Mouse (Mus musculus): ENCODE measurements at regions not wholly inside any gene's neighbourhood (a gene's known extent, or its start where the extent isn't known, plus 50 kb on each side); places are given as distances from the start of the nearest gene placed in this dataset.

DNA sequence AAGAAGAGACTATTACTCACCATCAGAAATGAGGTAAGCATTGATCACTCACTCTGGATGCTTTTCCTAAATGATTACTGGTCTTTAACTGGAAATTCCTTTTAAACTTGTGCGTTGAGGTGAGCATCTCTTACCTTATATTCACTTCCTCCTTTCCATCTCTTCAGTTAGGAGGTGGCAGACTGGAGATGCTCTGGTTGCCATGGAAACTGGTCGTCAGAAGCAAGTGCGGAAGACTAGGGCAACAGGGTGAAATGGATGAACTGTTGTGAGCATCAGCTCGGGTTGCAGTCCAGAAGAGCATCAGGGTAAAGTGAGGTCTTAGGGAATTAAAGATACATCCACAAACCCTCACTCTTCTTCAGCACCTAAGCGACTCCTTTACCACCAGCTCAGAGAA is 86.2 kb upstream of the Rab3gap2 start:
- no peaks in the 10 kb centered on the region for H3K4me1 ChIP-seq (ENCODE audit: control insufficient read depth in 2 of 2, insufficient read depth in 2 of 2, low read length in 2 of 2, poor library complexity in 1 of 2)
- no peak overlapping the region for H3K9ac ChIP-seq (ENCODE audit: insufficient read depth, low read depth, low read length, poor library complexity, severe bottlenecking)
- H3K4me3 ChIP-seq (ENCODE audit: insufficient read depth in 1 of 2, low read depth in 1 of 2, low read length in 2 of 2, poor library complexity in 1 of 2, severe bottlenecking in 1 of 2) = no peak overlapping the region
- no peaks in the 10 kb centered on the region for H3K36me3 ChIP-seq (ENCODE audit: control insufficient read depth, insufficient read depth, low read length, poor library complexity, severe bottlenecking)
- DNase-seq (ENCODE audit: low read depth, low spot score) = no peak
- in situ Hi-C loops (cut with MboI; ENCODE audit: low sequenced_read_pairs in 2 of 2, unreplicated experiment in 2 of 2) = no loop called here
- TF ChIP-seq CHD2 (IDR thresholded peaks at IDR 0.05; ENCODE audit: low read depth, low read length) = no peak
- TF ChIP-seq MAFK (IDR thresholded peaks at IDR 0.05; ENCODE audit: insufficient read depth, low read depth, low read length) = no peak
- TF ChIP-seq HCFC1 (IDR thresholded peaks at IDR 0.05; ENCODE audit: borderline replicate concordance, insufficient read depth, low read length) = no peak
- no peak for TF ChIP-seq ZNF384 (IDR thresholded peaks at IDR 0.05; ENCODE audit: low read depth, low read length)
- TF ChIP-seq ZC3H11A (IDR thresholded peaks at IDR 0.05; ENCODE audit: borderline replicate concordance, low read depth, low read length) = no peak
- H3K9me3 ChIP-seq (ENCODE audit: control insufficient read depth, insufficient read depth, low read depth, low read length) = no peaks in the 10 kb centered on the region
- H3K27ac ChIP-seq (ENCODE audit: insufficient read depth, low read depth, low read length, poor library complexity, severe bottlenecking) = no peak overlapping the region

DNA sequence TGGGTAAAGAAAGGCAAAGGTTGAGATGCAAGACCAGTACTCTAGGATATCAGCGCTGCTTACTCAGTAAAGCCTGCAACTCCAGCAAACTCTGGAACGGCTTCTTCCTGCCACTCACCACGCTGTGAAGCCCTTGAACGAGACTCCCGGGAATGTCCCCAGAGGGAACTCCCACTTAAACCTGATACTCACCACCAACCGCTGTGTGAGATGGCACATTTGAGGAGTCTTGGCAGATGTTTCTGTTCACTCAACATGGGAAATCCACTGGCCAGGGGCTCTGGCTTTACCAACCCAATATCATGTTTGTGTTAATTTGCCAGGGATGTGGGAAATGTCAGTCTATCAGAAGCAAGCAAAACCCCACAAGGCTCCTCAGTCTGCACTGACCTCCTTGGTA is 90.2 kb upstream of the Rab3gap2 start:
- TF ChIP-seq ZNF384 (IDR thresholded peaks at IDR 0.05; ENCODE audit: low read depth, low read length) (no peak), CHD2 (IDR thresholded peaks at IDR 0.05; ENCODE audit: low read depth, low read length) (no peak), MAFK (IDR thresholded peaks at IDR 0.05; ENCODE audit: insufficient read depth, low read depth, low read length) (no peak), HCFC1 (IDR thresholded peaks at IDR 0.05; ENCODE audit: borderline replicate concordance, insufficient read depth, low read length) (no peak), ZC3H11A (IDR thresholded peaks at IDR 0.05; ENCODE audit: borderline replicate concordance, low read depth, low read length) (no peak)
- Histone ChIP-seq H3K4me1 (ENCODE audit: control insufficient read depth in 2 of 2, insufficient read depth in 2 of 2, low read length in 2 of 2, poor library complexity in 1 of 2) (no peaks in the 10 kb centered on the region), H3K9me3 (ENCODE audit: control insufficient read depth, insufficient read depth, low read depth, low read length) (no peaks in the 10 kb centered on the region), H3K36me3 (ENCODE audit: control insufficient read depth, insufficient read depth, low read length, poor library complexity, severe bottlenecking) (no peaks in the 10 kb centered on the region), H3K9ac (ENCODE audit: insufficient read depth, low read depth, low read length, poor library complexity, severe bottlenecking) (no peak overlapping the region), H3K27ac (ENCODE audit: insufficient read depth, low read depth, low read length, poor library complexity, severe bottlenecking) (no peak overlapping the region), H3K4me3 (ENCODE audit: insufficient read depth in 1 of 2, low read depth in 1 of 2, low read length in 2 of 2, poor library complexity in 1 of 2, severe bottlenecking in 1 of 2) (no peak overlapping the region)
- DNase-seq (ENCODE audit: low read depth, low spot score) = no peak
- in situ Hi-C loops (cut with MboI; ENCODE audit: low sequenced_read_pairs in 2 of 2, unreplicated experiment in 2 of 2) = no loop called here

DNA sequence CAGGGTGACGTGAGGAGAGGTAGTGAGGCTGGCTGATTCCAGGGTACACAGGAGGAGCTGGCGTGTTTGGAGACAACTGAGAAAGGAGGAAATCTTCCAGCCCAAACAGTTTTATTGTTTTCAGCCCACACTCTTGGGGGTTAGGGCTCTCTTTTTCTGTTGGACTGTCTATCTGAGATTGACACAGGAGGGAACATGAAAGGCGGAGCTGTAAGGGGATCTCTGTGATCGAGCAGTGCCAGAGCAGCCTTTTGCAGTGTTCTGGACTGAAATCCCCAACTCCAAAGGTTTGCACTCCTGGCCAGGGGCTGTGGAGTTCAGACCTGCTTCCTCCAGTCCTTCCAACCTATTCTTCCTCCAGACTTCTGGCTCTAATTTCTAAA is 91.9 kb upstream of the Rab3gap2 start:
- Histone ChIP-seq H3K4me1 (ENCODE audit: control insufficient read depth in 2 of 2, insufficient read depth in 2 of 2, low read length in 2 of 2, poor library complexity in 1 of 2) (no peaks in the 10 kb centered on the region), H3K36me3 (ENCODE audit: control insufficient read depth, insufficient read depth, low read length, poor library complexity, severe bottlenecking) (no peaks in the 10 kb centered on the region), H3K9ac (ENCODE audit: insufficient read depth, low read depth, low read length, poor library complexity, severe bottlenecking) (no peak overlapping the region), H3K27ac (ENCODE audit: insufficient read depth, low read depth, low read length, poor library complexity, severe bottlenecking) (no peak overlapping the region), H3K4me3 (ENCODE audit: insufficient read depth in 1 of 2, low read depth in 1 of 2, low read length in 2 of 2, poor library complexity in 1 of 2, severe bottlenecking in 1 of 2) (no peak overlapping the region), H3K9me3 (ENCODE audit: control insufficient read depth, insufficient read depth, low read depth, low read length) (no peaks in the 10 kb centered on the region)
- no peak for DNase-seq (ENCODE audit: low read depth, low spot score)
- TF ChIP-seq CHD2 (IDR thresholded peaks at IDR 0.05; ENCODE audit: low read depth, low read length) = no peak
- in situ Hi-C loops (cut with MboI; ENCODE audit: low sequenced_read_pairs in 2 of 2, unreplicated experiment in 2 of 2) = no loop called here

DNA sequence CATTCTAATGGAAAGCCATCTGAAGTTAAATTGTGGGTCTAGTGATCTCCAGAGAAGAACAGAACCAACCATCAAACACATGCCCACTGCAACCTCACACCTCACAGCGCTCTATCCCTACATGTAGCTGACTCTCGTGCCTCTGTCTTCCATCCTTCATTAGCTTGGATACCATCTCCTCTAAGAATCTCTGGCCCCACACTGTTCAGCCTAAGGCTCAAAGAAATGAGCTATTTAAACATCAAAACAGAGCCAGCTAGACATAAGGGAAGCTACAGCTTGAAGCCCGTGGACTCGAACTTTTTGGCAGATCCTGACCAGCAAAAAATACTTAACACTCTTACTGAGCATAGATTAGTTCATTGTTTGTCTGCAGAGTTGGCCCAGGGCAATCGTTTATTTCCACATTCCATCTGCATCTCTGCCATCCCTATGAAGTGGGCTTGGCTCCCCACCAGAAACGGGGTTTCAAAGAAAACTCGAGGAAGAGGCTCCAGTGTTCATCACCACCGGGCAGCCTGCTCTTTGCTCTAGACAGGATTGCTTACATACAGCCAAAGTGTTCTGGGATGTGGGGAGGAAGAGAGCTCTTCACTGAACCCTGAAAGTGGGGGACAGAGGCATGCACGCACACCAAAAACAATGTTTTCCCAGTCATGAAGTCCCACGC is 92.4 kb upstream of the Rab3gap2 start:
- Histone ChIP-seq H3K4me3 (ENCODE audit: insufficient read depth in 1 of 2, low read depth in 1 of 2, low read length in 2 of 2, poor library complexity in 1 of 2, severe bottlenecking in 1 of 2) (no peak overlapping the region), H3K36me3 (ENCODE audit: control insufficient read depth, insufficient read depth, low read length, poor library complexity, severe bottlenecking) (no peaks in the 10 kb centered on the region), H3K4me1 (ENCODE audit: control insufficient read depth in 2 of 2, insufficient read depth in 2 of 2, low read length in 2 of 2, poor library complexity in 1 of 2) (peaks cover 0 to 2% of the 10 kb centered on the region in 2 experiments; a peak in 1 of 4 replicates), H3K27ac (ENCODE audit: insufficient read depth, low read depth, low read length, poor library complexity, severe bottlenecking) (no peak overlapping the region), H3K9ac (ENCODE audit: insufficient read depth, low read depth, low read length, poor library complexity, severe bottlenecking) (no peak overlapping the region), H3K9me3 (ENCODE audit: control insufficient read depth, insufficient read depth, low read depth, low read length) (no peaks in the 10 kb centered on the region)
- in situ Hi-C loops (cut with MboI; ENCODE audit: low sequenced_read_pairs in 2 of 2, unreplicated experiment in 2 of 2) = no loop called here
- TF ChIP-seq HCFC1 (IDR thresholded peaks at IDR 0.05; ENCODE audit: borderline replicate concordance, insufficient read depth, low read length) (no peak), CHD2 (IDR thresholded peaks at IDR 0.05; ENCODE audit: low read depth, low read length) (no peak), ZC3H11A (IDR thresholded peaks at IDR 0.05; ENCODE audit: borderline replicate concordance, low read depth, low read length) (no peak), ZNF384 (IDR thresholded peaks at IDR 0.05; ENCODE audit: low read depth, low read length) (no peak), MAFK (IDR thresholded peaks at IDR 0.05; ENCODE audit: insufficient read depth, low read depth, low read length) (no peak)
- DNase-seq (ENCODE audit: low read depth, low spot score) = no peak
